Mouse (Mus musculus) neural tube, embryonic 12.5 days (tissue): ENCODE data around the gene Camk1. TPM values are rescaled to one million over a fixed set of nuclear protein-coding genes. Genes with fewer than 3 reads are reported as not detected.
"Not testable (repeated sequence)": the region's sequence is repeated elsewhere in the genome, so short reads cannot be mapped to it uniquely, and the experiment has no call there.

Source experiments
- ATAC-seq: fragments of 200-750 bp; cut with Nextera tagmentation; 2 replicates; pipeline ENCODE4 v1.8.0; 2017; ENCODE audit warnings: low read depth, mild to moderate bottlenecking, moderate TSS enrichment, moderate library complexity; ENCODE audit not compliant: low FRiP score
- H3K27ac ChIP-seq: fragments of 300-500 bp; sonication (generic); 2 replicates; pipeline ENCODE4 v1.5.1; 2016
- H3K27me3 ChIP-seq: fragments of 300-500 bp; sonication (generic); replicated peaks from 2 replicates; pipeline ENCODE4 v1.6.1; 2016; ENCODE audit warnings: mild to moderate bottlenecking
- H3K36me3 ChIP-seq: fragments of 300-500 bp; sonication (generic); 2 replicates; pipeline ENCODE4 v1.6.1; 2016; ENCODE audit warnings: mild to moderate bottlenecking
- H3K4me1 ChIP-seq: fragments of 300-500 bp; sonication (generic); 2 replicates; pipeline ENCODE4 v1.6.1; 2016
- H3K4me2 ChIP-seq: fragments of 300-500 bp; sonication (generic); replicated peaks from 2 replicates; pipeline ENCODE4 v1.6.1; 2016; ENCODE audit warnings: mild to moderate bottlenecking
- H3K4me3 ChIP-seq: fragments of 300-500 bp; sonication (generic); 2 replicates; pipeline ENCODE4 v1.5.1; 2016
- H3K9ac ChIP-seq: fragments of 300-500 bp; sonication (generic); 2 replicates; pipeline ENCODE4 v1.6.1; 2016; ENCODE audit warnings: mild to moderate bottlenecking
- H3K9me3 ChIP-seq: fragments of 300-500 bp; sonication (generic); 2 replicates; pipeline ENCODE4 v1.6.1; 2016; ENCODE audit warnings: mild to moderate bottlenecking
- WGBS: fragments of 180-500 bp; shearing (Covaris S2); methylation state at CpG from one replicate; pipeline ENCODE4 v1.1.7; 2016; 5-methylcytosine and 5-hydroxymethylcytosine counted together
- polyA plus RNA-seq: library from polyadenylated mRNA; unstranded; fragments of >200 nt; fragmentation: Nextera tagmentation; extraction: Ambion mirVana; gene quantifications from 2 replicates; pipeline ENCODE4 v1.2.1, GENCODE M21; 2016

The Camk1 gene
- polyA plus RNA-seq, 1 experiment from 2014 or later: 61.9 TPM

GRCm38 (mm10) chr6:113351161-113351560 lies 7.4 kb upstream of the Camk1 start:
- WGBS: 86% methylated on average over 1 of the region's 1 CpGs
- no peak overlapping the region for H3K4me3 ChIP-seq

GRCm38 (mm10) chr6:113350538-113350937 lies 6.8 kb upstream of the Camk1 start:
- Histone ChIP-seq H3K36me3 (no peaks in the 10 kb centered on the region), H3K9ac (no peak overlapping the region), H3K27me3 (no peaks in the 10 kb centered on the region), H3K4me1 (no peaks in the 10 kb centered on the region), H3K4me3 (no peak overlapping the region), H3K9me3 (no peaks in the 10 kb centered on the region), H3K4me2 (no peak overlapping the region), H3K27ac (no peak overlapping the region)
- ATAC-seq: no peak

More at GRCm38 (mm10) chr6:113351161-113351560, 7.4 kb upstream of the Camk1 start:
- Histone ChIP-seq H3K36me3 (no peaks in the 10 kb centered on the region), H3K27ac (no peak overlapping the region), H3K9ac (no peak overlapping the region), H3K27me3 (no peaks in the 10 kb centered on the region), H3K4me1 (no peaks in the 10 kb centered on the region), H3K4me2 (no peak overlapping the region), H3K9me3 (no peaks in the 10 kb centered on the region)
- no peak for ATAC-seq

GRCm38 (mm10) chr6:113346897-113347296 lies 3.1 kb upstream of the Camk1 start:
- no peak overlapping the region for H3K9ac ChIP-seq
- H3K9me3 ChIP-seq: no peaks in the 10 kb centered on the region
- ATAC-seq: no peak
- no peak overlapping the region for H3K4me2 ChIP-seq
- WGBS: 81% methylated on average over 4 of the region's 4 CpGs
- peaks cover 17% of the 10 kb centered on the region for H3K4me1 ChIP-seq
- no peak overlapping the region for H3K4me3 ChIP-seq
- no peaks in the 10 kb centered on the region for H3K27me3 ChIP-seq
- H3K27ac ChIP-seq: no peak overlapping the region
- no peaks in the 10 kb centered on the region for H3K36me3 ChIP-seq

GRCm38 (mm10) chr6:113344321-113344720 lies 537 bp upstream of the Camk1 start:
- no peaks in the 10 kb centered on the region for H3K9me3 ChIP-seq
- H3K27me3 ChIP-seq: no peaks in the 10 kb centered on the region
- H3K27ac ChIP-seq: no peak overlapping the region
- H3K9ac ChIP-seq: no peak overlapping the region
- H3K36me3 ChIP-seq: peaks cover 8% of the 10 kb centered on the region; the same call in 1 of the 2 replicates
- H3K4me3 ChIP-seq: no peak overlapping the region
- 65% methylated on average over 2 of the region's 2 CpGs for WGBS
- peaks cover 17% of the 10 kb centered on the region for H3K4me1 ChIP-seq
- 0 out of 2 replicates have a peak, but pooled peaks have one; percentile 13 for ATAC-seq
- H3K4me2 ChIP-seq: peak overlapping the region; percentile 72; the same call in 1 of the 2 replicates

- peaks cover 28% of the 10 kb centered on the region for H3K36me3 ChIP-seq
- peak overlapping the region; percentile 72 for H3K4me2 ChIP-seq
- ATAC-seq: no peak
- peak overlapping the region; percentile 0; the same call in 1 of the 2 replicates for H3K4me3 ChIP-seq
- peaks cover 17% of the 10 kb centered on the region for H3K4me1 ChIP-seq
- no peak overlapping the region for H3K27ac ChIP-seq
- H3K9me3 ChIP-seq: no peaks in the 10 kb centered on the region
- H3K9ac ChIP-seq: no peak overlapping the region
- WGBS: 47% methylated on average over 6 of the region's 7 CpGs
- no peaks in the 10 kb centered on the region for H3K27me3 ChIP-seq
Observed at GRCm38 (mm10) chr6:113342297-113342696, 1.5 kb downstream of the Camk1 start.

- Histone ChIP-seq H3K4me3 (no peak overlapping the region), H3K4me1 (peaks cover 17% of the 10 kb centered on the region), H3K4me2 (peak overlapping the region; percentile 72; the same call in 1 of the 2 replicates), H3K36me3 (peaks cover 31% of the 10 kb centered on the region), H3K27me3 (no peaks in the 10 kb centered on the region), H3K27ac (no peak overlapping the region), H3K9me3 (no peaks in the 10 kb centered on the region), H3K9ac (no peak overlapping the region)
- 82% methylated on average over 6 of the region's 6 CpGs for WGBS
- ATAC-seq: no peak
Observed at GRCm38 (mm10) chr6:113341574-113341973, 2.2 kb downstream of the Camk1 start.

GRCm38 (mm10) chr6:113336852-113337620 lies 6.7 kb downstream of the Camk1 start:
- Histone ChIP-seq H3K9ac (no peak overlapping the region), H3K4me2 (no peak overlapping the region), H3K9me3 (no peaks in the 10 kb centered on the region), H3K36me3 (peaks cover 68% of the 10 kb centered on the region), H3K4me1 (peaks cover 2% of the 10 kb centered on the region; the same call in 1 of the 2 replicates), H3K27me3 (no peaks in the 10 kb centered on the region), H3K27ac (no peak overlapping the region), H3K4me3 (no peak overlapping the region)
- ATAC-seq: no peak
- 82% methylated on average over 8 of the region's 8 CpGs for WGBS

- Histone ChIP-seq H3K9me3 (no peaks in the 10 kb centered on the region), H3K9ac (no peak overlapping the region), H3K4me1 (peaks cover 2% of the 10 kb centered on the region; the same call in 1 of the 2 replicates), H3K4me2 (no peak overlapping the region), H3K36me3 (peaks cover 71% of the 10 kb centered on the region), H3K4me3 (no peak overlapping the region), H3K27ac (no peak overlapping the region), H3K27me3 (no peaks in the 10 kb centered on the region)
- WGBS: 81% methylated on average over 6 of the region's 6 CpGs
- no peak for ATAC-seq
Observed at GRCm38 (mm10) chr6:113334216-113334615, 9.6 kb downstream of the Camk1 start.

- Histone ChIP-seq H3K4me1 (peaks cover 2% of the 10 kb centered on the region; the same call in 1 of the 2 replicates), H3K4me3 (no peak overlapping the region), H3K9me3 (no peaks in the 10 kb centered on the region), H3K27ac (no peak overlapping the region), H3K4me2 (no peak overlapping the region), H3K36me3 (peaks cover 64% of the 10 kb centered on the region), H3K27me3 (no peaks in the 10 kb centered on the region), H3K9ac (no peak overlapping the region)
- 70% methylated on average over 14 of the region's 14 CpGs for WGBS
- ATAC-seq: peak; percentile 74
Observed at GRCm38 (mm10) chr6:113333137-113333950, 10.4 kb downstream of the Camk1 start.

- WGBS: 83% methylated on average over 6 of the region's 6 CpGs
- not testable (repeated sequence) for ATAC-seq, H3K4me1 ChIP-seq
Observed at GRCm38 (mm10) chr6:113332734-113333133, 11.1 kb downstream of the Camk1 start.

GRCm38 (mm10) chr6:113331721-113332120 lies 12.1 kb downstream of the Camk1 start:
- Histone ChIP-seq H3K4me3 (no peak overlapping the region), H3K36me3 (peaks cover 51% of the 10 kb centered on the region), H3K4me1 (peaks cover 8% of the 10 kb centered on the region; the same call in 1 of the 2 replicates), H3K4me2 (no peak overlapping the region), H3K9me3 (no peaks in the 10 kb centered on the region), H3K27me3 (no peaks in the 10 kb centered on the region), H3K27ac (no peak overlapping the region), H3K9ac (no peak overlapping the region)
- 92% methylated on average over 11 of the region's 11 CpGs for WGBS
- no peak for ATAC-seq

More at GRCm38 (mm10) chr6:113332734-113333133, 11.1 kb downstream of the Camk1 start:
- H3K4me3 ChIP-seq, H3K9me3 ChIP-seq, H3K9ac ChIP-seq, H3K27ac ChIP-seq, H3K4me2 ChIP-seq, H3K27me3 ChIP-seq: not testable (repeated sequence)
- H3K36me3 ChIP-seq: peaks cover 58% of the 10 kb centered on the region

- H3K9me3 ChIP-seq: no peaks in the 10 kb centered on the region
- 60% methylated on average over 2 of the region's 2 CpGs for WGBS
- peaks cover 15% of the 10 kb centered on the region for H3K4me1 ChIP-seq
- peaks cover 41% of the 10 kb centered on the region for H3K36me3 ChIP-seq
- H3K4me2 ChIP-seq: no peak overlapping the region
- no peaks in the 10 kb centered on the region for H3K27me3 ChIP-seq
- H3K9ac ChIP-seq: no peak overlapping the region
- ATAC-seq: no peak
- no peak overlapping the region for H3K27ac ChIP-seq
- H3K4me3 ChIP-seq: no peak overlapping the region
Observed at GRCm38 (mm10) chr6:113330547-113330946, 13.2 kb downstream of the Camk1 start.
